Mouse (Mus musculus): ENCODE results near the gene Tox2.

Tox2 gene

DNA sequence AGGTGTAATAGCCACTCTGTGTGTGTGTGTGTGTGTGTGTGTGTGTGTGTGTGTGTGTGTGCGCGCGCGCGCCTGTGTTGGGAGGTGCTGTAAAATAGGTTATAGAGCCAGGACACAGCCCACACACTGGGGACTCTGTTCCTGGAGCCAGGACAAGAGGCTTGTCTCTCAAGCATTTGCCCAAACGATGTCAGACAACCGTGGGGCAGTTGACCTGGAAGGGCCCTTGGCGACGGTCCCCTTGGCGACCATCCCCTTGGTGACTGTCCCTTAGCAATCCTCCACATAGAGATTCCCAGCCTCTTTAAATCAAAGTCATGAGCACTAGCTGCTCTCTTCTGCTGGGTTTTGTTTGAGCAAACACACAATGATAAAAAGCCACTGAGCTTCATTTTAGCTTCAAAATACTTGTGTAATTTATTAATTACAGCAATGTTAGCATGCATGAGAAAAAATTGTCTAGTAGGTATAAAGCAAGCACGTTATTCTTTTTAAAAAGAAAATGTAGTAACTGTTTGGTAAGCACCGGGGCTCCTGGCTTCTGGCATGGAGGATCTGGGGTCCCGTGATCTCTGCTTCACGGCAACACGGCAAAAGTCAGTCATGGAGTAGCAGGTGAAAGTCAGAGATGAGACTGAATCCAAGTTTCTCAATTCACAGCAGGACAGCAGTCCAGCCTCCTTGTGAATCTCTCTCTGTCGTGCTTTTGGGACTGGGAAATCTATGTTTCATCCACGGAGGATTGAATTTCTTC is 3.0 kb downstream of the Tox2 start:
- no peak for DNase-seq

DNA sequence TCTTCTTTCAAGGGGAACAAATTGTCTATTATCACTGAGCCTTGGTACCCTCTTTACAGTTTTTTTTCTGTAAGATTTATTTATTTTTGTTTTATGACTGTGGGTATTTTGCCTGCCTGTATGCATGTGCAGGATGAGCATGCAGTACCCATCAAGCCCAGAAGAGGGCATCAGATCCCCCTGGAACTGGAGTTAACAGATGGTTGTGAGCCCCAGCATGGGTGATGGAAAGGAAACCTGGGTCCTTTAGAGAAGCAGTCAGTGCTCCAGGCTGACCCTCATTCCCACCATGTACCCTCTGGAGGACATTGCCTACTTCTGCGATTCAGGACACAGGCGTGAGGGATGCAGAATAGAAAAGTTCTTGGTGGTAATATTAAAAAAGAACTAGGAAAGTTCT is 4.4 kb downstream of the Tox2 start:
- DNase-seq = peak; percentile 18

DNA sequence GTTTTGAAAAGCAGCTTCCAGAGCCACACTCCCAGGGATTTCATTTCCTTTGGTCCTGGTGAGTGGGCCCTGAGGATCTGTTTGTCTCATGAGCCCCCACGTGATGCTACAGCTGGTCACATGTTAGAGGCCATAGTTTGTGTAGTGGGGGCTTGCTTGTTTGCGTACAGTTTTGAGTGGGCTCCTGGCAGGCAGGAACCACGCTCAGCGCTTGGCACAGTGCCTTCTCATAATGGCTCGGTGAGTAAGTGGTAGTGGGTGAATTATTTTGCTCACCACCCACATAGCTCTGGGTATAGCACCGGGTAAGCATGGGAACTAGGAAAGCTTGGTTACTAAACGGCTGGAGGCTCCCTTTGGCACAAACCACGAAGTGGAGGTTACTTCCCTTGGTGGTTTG is 6.2 kb downstream of the Tox2 start:
- no peak for DNase-seq

DNA sequence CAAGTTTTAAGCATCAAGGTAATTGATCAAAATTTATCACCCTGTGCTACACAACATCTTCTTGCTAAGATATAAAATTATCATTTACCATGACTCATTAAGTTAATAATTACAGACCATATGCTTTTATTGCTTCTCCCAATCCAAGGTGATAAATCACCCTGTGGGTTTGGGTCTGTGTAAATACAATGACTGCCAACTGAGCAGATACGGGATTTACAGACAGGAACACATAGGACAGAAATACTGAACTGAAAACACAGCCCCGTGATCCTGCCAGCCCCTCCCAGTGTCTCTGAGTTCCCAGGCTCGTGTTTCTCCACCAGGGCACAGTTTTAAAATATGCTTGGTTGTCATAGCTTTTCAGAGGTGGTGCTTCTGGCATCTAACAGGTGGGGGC is 10.2 kb downstream of the Tox2 start:
- DNase-seq = no peak

DNA sequence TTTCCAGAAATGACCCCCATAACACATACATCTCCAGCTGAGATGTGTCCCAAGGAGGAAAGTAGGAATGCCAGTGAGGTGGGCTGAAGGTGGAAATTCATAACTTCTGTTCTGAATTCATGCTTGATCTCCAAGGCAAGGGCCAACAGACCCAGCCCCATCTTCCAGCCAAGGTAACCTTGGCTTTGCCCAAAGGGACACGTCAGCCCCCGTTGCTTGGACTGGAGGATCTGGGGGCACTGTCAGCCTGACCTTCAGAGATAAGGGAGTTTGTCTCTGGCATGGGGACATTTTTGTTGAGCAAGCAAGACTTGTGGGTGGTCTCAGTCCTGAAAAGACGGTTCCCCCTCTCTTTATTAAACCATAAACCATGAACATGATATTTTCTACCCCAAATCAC is 15.2 kb downstream of the Tox2 start:
- DNase-seq = no peak

DNA sequence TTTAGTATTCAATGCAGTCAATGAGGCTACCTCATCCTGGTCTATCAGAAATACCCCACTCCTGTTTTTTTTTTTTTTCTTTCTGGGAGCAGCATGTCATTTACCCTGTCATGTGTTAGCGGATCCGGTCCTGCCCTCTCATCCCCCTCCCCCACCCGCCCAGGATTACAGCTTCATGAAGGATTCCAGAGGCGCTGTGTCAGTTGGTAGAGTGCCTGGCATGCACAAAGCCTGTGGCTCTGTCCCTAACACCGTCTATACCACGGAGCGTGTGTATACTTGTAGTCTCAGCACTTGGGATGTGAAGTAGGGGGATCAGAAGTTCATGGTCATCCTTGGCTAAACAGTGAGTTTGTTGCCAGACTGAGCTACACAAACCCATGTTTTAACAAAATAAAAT is 15.6 kb downstream of the Tox2 start:
- DNase-seq = no peak

DNA sequence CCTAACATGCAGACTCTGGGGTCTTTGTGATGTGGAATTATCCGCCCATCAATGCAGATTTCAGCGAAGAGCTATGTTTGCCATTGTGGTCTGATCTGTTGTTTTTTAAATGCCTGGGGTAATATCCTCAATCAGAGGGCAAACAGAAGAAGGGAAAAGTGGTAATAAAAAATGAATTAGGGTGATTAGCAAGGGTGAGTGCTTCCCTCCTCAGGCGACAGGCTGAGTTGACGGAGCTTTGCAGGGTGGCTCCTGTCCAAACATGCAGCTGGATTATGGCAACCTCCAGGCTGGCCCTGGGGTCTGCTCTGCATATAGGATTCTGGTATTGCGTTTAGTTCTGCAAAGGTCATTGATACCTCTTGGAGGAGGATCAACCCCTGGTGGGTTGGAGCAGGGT is 16.5 kb downstream of the Tox2 start:
- no peak for DNase-seq

DNA sequence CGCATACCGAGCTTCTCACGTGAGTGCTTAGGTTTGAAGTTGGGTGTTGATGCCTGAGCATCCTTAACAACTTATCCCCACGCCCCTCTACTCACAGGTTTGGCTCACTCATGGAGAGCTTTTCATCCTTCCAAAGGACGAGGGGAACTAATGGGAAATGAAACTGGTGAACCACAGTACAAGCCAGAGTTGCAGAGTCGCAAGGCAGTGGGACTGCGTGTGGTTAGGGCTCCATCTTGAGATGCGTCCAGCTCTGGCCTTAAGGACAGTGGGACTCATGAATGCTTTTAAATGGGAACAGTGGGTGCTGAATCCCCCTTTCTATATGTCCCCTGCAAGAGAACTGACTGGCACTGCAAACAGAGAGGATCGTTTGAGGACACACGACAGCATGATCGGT is 17.8 kb downstream of the Tox2 start:
- no peak for DNase-seq

DNA sequence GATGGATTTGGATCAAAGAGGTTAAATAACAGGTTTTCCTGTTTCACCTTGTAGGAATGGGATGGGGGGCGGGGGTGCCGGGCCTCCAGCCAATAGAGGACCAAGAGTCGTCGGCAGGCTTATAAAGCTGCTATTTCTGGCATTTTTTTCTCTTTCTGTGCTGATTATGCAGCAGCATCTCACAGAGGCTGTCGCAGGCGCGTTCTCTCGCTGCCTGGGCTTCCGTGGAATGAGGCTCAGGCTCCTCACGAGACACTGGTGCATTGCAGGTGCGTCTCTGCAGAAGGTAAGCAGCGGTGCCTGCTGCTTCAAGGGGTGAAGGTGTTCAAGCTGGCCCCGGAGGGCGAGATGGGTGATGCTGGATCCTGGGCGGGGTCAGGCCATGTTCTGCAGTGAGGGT is 22.4 kb downstream of the Tox2 start:
- DNase-seq = no peak

DNA sequence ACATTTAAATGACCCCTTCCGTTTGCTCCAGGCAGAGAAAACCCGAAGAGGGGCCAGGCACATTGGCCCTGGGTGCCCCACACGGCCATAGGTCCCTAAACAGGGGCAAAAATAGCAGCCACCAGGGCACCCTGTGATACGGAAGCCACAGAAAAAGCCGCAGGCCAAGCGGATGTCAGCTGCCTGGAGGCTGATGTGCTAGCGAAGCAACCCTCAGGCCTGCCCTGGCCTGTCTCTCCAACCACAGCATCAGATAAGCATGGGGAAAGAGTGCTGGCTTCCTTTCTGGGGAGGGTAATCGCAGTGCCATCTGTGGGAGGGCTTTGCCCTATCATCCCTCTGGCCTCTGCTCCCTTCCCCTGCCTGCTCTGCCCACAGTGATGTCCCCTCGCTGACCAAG is 26.1 kb downstream of the Tox2 start:
- no peak for DNase-seq

DNA sequence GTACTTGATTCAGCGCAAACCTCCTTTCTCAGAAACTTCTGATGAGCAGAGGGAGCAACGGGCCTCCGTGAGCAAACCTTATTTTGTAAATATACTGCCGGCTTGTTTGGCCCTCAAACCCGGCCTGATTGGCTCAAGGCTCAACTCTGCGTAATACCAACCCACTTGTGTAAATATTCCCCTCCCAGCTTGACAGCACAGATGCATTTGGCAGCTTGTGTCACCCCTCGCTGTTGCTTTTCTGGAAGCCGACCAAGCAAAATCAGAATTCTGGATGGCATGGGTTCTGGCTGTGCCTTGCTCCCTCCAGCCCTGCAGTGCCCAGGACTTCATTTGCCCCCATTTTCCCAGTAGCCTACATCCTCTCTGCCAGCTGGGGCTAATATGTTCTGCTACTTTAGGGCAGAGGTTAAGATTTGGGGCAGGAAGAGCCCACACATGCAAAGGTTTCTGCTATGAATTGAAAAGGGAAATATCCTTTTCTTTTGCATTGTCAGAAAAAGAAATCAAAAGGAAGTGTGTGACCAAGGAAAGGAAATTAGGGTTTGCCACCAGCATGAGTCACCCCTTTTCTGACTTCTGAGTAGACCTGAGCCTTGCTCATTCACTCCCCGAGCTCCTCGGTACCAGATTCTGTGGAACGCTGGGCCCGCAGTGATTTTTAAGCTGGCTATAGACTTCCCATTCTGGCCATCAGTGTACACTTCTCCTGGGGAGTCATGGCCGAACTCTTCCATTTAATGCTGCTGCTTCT is 29.0 kb downstream of the Tox2 start:
- peak; percentile 53 for DNase-seq

DNA sequence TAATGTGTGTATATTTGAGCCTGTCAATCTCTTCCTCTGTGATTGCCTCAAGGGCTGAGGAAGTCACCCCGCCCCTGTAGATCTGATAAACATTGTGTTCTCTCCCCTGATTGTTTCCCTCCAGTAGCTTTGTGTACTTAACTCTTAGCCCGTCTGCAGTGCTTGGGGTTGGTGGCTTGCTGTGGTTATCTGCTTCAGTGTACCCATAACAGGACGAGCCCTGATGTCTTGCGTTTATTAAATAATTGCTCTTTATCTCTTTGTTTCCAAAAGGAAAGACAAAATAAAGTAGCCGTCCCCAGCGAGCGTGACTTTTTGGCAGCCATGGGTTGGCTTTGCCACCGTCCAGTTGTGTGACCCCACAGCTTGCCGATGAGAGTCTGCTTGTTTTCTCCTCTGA is 30.7 kb downstream of the Tox2 start:
- DNase-seq = peak; percentile 81

DNA sequence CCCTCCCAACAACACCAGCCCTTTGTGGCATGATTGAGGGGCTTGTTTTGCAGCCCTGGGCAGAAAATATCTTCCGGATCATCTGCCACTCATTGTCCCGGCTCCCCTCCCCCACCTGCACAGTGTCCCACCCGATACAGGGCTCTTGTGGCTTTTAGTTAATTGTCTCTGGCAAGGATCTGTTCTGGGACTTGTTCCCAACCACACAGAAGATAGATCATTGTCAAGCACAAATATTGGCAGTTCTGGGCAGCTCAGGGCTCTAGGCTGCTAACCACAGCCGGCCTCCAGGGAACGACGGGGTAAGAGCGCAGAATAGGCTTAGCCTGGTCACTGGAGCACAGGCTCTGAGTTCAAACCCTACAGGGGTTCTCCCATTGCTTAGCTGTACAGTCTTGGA is 33.1 kb downstream of the Tox2 start:
- DNase-seq = peak; percentile 65

DNA sequence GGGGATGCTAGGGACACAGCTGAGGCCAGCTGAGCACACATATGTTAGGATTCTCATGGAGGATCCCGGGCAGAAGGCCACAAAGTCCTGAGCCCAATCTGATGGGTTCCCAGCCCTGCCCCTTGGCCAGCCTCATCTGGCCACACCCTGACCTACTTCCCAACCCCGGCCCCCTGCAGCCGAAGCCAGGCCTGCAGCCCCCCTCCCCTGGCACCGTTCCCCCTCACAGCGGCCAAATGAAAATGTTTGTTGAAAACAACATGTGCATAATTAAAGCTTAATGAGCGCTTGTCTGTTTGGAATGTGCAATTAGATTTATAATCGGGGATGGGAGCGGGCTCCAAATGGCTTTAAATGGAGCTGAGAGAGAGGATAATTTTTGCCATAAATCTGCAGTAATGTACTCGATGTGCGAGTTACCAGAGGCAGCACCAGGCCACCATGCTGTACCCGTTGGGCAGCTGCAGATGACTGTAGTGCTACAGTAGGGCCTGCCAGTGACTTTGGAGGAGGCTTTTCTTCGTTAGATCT is 35.1 kb downstream of the Tox2 start:
- DNase-seq = no peak

DNA sequence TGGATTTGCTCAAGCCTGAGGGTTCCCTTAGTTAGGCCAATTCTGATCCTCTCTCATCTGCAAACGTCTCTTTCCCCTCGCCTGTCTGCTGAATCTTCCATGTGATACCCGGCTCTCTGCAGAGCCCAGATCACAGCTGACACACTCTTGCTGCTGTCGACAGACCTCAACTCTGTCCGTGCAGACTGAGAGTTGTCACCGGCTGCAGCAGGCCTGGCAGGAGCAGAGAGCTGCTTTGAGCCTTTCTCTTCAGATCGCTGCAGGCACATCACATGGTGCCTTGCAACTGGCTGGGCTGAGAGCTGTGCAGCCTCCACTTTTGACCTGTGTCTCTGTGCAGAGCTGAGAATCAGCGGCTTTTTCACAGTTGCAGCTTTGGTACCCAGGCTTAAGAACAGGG is 37.0 kb downstream of the Tox2 start:
- no peak for DNase-seq

DNA sequence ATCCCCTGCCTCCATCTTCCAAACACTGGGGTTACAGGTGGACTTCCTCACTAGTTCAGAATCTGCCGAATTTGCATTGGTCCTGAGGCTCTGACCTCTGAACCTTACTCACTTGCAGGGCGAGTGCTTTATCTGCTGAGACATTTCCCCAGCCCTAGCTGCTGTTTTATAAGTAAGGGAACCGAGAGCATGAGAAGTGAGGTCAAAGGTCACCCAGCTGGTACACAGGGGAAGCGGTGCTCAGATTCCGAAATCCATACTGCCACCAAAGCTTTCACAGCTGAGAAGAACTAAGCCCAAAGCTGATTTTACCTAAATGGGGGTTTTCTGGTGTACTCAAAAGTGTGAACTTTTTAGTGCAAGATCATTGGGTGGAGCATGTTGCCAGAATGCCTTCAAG is 38.9 kb downstream of the Tox2 start:
- no peak for DNase-seq

DNA sequence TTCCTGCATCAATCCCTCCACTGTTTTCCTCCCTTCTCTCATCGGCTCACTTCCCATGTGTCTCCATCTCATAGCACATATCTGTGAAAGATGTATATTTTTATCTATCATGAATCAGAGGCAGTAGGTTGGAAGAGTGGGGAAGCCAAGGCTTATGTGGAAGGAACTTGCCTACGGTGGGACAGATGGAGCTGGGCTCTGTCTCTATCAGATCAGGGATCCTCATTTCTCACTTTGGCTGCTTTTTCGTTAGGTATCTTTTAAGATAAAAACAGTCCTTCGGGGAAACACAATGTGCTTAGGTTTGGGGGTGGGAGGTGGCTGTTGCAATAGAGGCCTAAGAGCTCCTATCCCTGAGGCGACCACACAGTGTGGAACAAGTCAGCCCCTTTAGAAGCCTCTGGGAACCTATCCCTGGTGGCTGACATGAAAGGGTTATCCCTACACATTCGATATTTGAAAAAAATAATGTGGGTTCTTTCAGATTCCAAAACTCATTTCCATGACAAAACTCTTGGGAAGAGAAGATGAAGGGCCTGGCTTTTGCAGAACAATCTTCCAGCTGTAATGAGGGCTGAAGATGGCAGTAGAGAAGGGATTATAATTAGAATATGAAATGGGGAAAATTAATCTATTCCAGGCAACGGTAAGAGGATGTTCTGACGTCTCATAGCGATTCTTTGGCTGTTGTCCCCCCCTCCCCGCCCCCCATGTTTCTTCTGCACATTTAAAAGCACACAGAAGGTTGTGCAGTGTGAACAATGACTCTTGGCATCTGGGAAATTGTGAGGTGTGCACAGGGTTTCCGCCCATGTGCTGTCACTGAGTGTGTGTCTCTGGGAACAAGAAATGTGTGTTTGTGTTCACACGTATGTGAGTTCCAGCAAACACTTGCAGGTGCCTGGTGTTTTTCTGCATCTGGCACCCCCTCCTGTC is 41.3 kb downstream of the Tox2 start:
- DNase-seq = no peak

DNA sequence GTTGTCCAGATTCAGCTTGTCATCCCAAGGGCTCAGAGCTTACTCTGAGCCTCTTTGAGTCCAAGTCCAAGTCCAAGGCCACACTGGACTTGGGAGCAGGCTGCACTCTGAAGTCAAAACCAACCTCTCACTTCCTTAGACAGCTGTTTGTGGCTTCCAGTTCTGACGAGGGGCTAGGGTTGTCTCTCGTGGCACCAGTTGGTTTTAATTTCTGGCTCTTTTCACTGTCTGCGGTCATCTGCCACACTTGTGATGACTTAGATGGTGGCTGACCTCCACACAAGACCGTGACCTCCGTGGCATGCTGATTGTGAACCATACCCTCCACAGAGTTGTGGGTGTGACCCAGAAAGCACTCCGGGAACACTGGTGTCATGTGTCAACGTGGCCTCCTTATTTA is 46.0 kb downstream of the Tox2 start:
- DNase-seq = no peak

DNA sequence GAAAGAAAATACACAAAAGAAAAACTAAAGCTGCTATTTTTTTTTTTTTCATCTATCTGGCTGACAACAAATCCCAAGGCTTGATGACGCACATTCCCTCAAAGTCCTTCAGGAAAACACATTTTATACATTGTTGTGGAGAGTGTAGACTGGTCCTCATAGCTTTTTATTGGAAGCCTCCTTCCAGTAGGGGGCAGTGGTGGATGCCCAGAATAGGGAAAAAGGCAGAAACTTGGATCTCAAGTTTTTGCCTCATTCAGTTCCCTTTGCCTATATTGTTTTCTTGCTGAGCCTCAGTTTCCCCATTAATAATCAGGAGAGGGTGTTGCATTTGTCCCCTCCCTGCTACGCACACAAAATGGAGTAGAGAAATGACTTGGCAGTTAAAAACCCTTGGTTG is 49.7 kb downstream of the Tox2 start:
- DNase-seq = no peak

DNA sequence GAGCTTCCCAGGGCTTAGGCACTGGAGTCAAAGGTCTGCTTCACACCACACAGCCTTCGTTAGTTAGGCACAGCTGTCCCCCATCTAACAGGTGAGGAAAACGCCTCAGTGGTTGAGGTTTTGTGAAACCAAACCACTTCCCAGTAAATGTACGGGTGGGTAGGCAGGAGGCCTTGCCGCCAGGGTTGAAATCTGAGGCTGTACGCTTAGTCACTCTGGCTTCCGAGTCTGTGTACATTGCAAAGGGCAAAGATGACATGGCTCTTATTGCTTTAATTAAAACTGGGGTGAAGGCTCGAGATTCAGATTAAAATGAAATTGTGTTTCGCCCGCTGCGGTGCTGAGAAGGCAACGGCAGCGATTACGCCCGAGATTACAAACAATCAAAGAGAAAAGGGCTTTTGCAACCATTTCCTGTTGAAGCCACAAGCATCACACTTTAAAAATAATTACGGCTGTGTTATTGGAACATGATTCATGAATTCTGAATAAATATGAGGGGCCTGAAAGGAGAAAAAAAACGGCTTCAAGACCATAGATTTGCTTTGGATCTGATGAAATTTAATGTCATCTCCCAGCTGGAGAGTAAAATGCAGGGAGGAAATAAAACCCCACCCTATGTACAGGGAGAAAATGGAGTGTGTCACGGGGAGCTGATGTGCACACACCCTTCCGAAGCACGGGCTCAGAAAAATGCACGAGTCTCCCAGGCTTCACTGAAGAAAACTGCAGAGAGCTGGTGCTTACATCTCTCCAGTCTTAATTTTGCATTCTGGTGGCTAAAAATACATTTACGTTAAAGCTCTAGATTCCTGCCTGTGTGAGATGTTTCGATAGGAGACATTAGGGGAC is 50.5 kb downstream of the Tox2 start:
- DNase-seq = no peak

DNA sequence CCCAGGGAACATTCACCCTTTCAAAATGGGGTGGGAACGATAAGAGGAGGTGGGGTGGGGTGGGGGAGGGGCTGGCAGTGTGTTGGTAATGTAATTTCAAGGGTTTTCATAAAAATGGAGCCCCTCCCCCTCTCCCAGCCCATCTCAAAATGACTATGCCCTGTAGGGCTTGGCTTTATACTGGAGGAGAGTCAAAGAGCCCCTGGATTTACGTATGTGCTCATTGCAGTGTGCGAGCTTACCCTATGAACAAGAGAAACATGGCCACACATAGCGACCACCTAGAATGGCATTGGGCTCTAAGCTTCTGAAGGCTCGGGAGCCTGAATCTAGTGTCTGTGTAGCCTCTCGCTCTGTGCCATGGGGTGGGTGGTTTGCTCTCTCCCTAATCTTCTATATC is 51.3 kb downstream of the Tox2 start:
- DNase-seq = no peak

DNA sequence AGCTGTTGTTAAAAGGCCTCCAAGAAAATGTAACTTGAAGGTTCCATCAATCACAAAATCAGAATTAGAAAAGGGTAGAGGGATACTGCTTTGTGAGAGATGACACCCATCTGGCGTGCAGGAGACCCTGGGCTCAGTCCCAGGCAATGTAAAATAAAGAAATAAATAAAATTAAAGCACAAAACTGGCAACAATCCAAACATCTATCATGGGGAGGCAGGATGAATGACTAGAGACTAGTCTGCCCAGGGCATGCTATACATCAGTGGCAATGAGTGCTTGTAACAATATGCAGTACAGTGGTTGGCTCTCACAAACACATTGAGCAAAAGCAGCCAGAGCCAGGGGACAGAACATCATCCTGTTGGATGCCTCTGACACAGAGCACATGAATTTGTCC is 53.8 kb downstream of the Tox2 start:
- no peak for DNase-seq
